Mouse (Mus musculus) layer of hippocampus, adult 9-10 months (tissue): ENCODE data around the gene Ptpn22.

Experiments
- DNase-seq: peaks from one replicate; pipeline ENCODE4 v3.0.0; 2022; ENCODE audit warnings: low spot score

Ptpn22 gene

DNA sequence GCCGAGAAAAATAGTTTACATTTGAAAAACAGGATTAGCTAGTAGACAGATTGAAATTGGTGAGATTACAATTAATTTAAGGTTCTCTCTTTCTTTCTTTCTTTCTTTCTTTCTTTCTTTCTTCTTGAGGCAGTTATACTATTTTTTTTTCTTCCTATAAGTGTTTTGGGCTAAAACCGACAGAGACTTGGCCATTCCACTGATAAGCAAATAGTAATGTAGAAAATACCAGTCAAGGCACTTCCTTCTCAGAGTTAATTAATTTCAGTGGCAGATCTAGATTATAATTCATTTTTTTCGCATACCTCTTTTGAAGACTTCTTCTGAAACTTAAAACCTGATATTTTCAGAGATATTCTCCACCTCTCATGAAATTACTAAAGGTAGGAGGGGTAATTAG, 65.7 kb downstream of the Ptpn22 start:
- DNase-seq, result no peak

DNA sequence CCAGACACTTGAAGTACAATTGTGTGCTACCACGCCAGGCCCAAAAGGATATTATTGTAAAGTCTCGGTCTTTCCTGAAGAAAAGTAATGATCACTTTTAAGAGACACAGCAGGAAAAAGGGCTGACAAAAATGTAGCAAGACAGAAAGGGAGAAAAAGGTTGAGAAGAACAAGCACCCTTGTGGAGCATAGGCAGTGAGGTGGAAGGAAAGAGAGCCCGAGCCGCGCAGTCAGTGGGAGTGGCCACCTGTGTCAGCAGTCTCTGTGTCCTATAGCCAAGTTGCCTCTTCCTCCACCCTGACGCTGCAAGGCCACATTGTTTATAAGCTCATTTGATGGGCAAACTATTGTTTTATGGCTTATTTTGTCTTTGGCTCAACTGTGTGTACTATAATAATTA, 67.9 kb downstream of the Ptpn22 start:
- DNase-seq, result no peak

GRCm38 (mm10) chr3:103944794-103945562, 85.4 kb downstream of the Ptpn22 start:
- peak; percentile 24 for DNase-seq

GRCm38 (mm10) chr3:103948666-103949065, 89.1 kb downstream of the Ptpn22 start:
- no peak for DNase-seq

GRCm38 (mm10) chr3:103960622-103961021, 101.0 kb downstream of the Ptpn22 start:
- no peak for DNase-seq
